Mouse (Mus musculus): Measurements from ENCODE around the gene Scaf8.

DNA sequence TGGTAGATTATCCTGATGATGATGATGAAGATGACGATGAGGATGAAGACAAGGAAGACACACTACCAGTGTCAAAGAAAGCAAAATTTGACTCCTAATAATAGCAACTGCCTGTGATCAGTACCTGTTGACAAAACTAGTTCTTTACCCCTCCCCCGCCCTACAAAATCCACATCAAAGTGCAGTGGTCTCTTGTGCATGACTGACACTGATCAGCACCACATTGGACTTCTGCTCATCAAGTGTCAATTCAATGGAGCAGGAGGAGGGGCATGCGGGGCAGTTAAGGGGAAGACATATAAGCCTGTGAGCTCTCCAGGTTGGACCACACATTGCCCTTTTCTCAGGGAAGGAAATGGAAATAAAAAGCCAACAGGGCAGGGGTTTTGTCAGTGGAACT lies 29.6 kb upstream of the Scaf8 start:
- TF ChIP-seq CTCF (IDR thresholded peaks at IDR 0.05; ENCODE audit: borderline replicate concordance, control insufficient read depth, extremely low read depth, insufficient read depth, low read length, poor library complexity) (no peak), POLR2A (IDR thresholded peaks at IDR 0.05; ENCODE audit: control insufficient read depth, extremely low read depth, insufficient read depth, low read length, poor library complexity) (no peak)
